Mouse (Mus musculus): ENCODE results near the gene Krt90. TPM values are rescaled to one million over a fixed set of nuclear protein-coding genes. Genes with fewer than 3 reads are reported as not detected.

The Krt90 gene
- polyA plus RNA-seq, 1 experiment from 2014 or later, result 0.30 TPM

DNA sequence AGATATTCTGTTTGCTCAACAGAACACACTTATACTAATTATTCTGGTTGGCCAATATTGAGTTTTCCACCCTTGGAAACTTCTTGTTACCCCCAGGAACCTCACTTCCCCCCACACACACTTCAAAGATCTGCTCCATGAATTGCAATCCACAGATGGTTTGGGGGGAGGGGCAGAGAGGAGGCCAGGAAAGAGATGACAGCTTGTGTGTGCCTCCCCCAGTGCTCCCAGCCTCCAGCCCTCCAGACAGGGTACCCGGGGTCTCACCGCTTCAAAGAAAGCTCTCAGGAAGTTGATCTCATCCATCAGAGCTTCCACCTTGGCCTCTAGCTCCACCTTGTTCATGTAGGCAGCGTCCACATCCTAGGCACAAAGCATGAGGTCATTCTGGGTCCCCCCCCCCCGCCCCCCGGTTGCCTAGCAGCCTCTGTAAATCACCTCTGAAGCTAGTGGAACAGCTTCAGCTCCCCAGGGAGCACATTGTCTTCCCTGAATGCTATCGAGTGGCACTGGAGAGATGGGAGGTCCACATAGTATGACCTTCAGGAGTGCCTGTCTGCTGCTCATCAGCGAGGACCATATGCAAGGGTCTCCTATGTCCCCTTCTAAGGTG lies 4.6 kb downstream of the Krt90 start:
- Histone ChIP-seq H3K36me3 (ENCODE audit: control insufficient read depth, insufficient read depth, low read length) (no peaks in the 10 kb centered on the region), H3K4me3 (ENCODE audit: low read depth, low read length) (no peak overlapping the region), H3K4me1 (ENCODE audit: control insufficient read depth, insufficient read depth, low read length) (peaks cover 7% of the 10 kb centered on the region), H3K27me3 (ENCODE audit: control insufficient read depth, insufficient read depth, low read length) (no peaks in the 10 kb centered on the region), H3K9me3 (ENCODE audit: control insufficient read depth, low read length) (no peaks in the 10 kb centered on the region), H3K9ac (ENCODE audit: low read length) (no peak overlapping the region), H3K4me2 (no peak overlapping the region), H3K27ac (ENCODE audit: low read depth, low read length) (no peak overlapping the region)
- peak; percentile 24; the same call in 1 of the 2 replicates for ATAC-seq (ENCODE audit: low FRiP score)
- WGBS, result 9% methylated on average over 7 of the region's 7 CpGs
- DNase-seq (ENCODE audit: low spot score, missing footprints), result peak; percentile 90

DNA sequence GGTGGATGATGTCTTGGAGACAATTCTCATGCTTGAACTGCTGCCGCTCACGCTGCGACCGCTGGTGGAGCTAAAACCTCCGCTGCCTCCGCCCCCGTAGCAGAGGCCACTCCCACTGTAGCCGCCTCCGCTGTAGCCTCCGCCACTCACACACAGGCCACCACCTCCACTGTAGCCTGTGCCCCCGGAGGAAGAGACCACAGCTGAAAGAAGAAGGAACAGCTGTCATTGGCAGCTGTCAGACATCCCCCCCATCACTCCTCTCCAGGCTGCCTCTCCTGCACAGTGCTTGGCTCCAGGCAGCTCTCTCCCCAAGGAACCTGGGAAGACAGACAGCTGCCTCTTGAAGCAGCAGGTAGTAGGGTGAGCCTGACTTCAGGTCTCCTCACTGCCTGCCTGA lies 9.6 kb downstream of the Krt90 start:
- ATAC-seq (ENCODE audit: low FRiP score), result peak; percentile 81
- H3K4me3 ChIP-seq (ENCODE audit: low read depth, low read length), result no peak overlapping the region

GRCm38 (mm10) chr15:101552188-101552587 lies 10.6 kb downstream of the Krt90 start:
- Histone ChIP-seq H3K4me3 (ENCODE audit: low read depth, low read length) (no peak overlapping the region), H3K27me3 (ENCODE audit: control insufficient read depth, insufficient read depth, low read length) (no peaks in the 10 kb centered on the region), H3K4me1 (ENCODE audit: control insufficient read depth, insufficient read depth, low read length) (peaks cover 4% of the 10 kb centered on the region; the same call in 1 of the 2 replicates), H3K4me2 (no peak overlapping the region), H3K9me3 (ENCODE audit: control insufficient read depth, low read length) (no peaks in the 10 kb centered on the region), H3K9ac (ENCODE audit: low read length) (no peak overlapping the region), H3K36me3 (ENCODE audit: control insufficient read depth, insufficient read depth, low read length) (no peaks in the 10 kb centered on the region), H3K27ac (ENCODE audit: low read depth, low read length) (no peak overlapping the region)
- DNase-seq (ENCODE audit: low spot score, missing footprints), result no peak
- 88% methylated on average over 8 of the region's 8 CpGs for WGBS
- ATAC-seq (ENCODE audit: low FRiP score), result no peak

More for the DNA sequence above, 9.6 kb downstream of the Krt90 start:
- no peak overlapping the region for H3K9ac ChIP-seq (ENCODE audit: low read length)
- 0% methylated on average over 11 of the region's 11 CpGs for WGBS
- peak overlapping the region; percentile 24; the same call in 1 of the 2 replicates for H3K4me2 ChIP-seq
- no peaks in the 10 kb centered on the region for H3K27me3 ChIP-seq (ENCODE audit: control insufficient read depth, insufficient read depth, low read length)
- H3K4me1 ChIP-seq (ENCODE audit: control insufficient read depth, insufficient read depth, low read length), result peaks cover 7% of the 10 kb centered on the region
- H3K9me3 ChIP-seq (ENCODE audit: control insufficient read depth, low read length), result no peaks in the 10 kb centered on the region
- peak; percentile 87 for DNase-seq (ENCODE audit: low spot score, missing footprints)
- H3K27ac ChIP-seq (ENCODE audit: low read depth, low read length), result no peak overlapping the region
- no peaks in the 10 kb centered on the region for H3K36me3 ChIP-seq (ENCODE audit: control insufficient read depth, insufficient read depth, low read length)

DNA sequence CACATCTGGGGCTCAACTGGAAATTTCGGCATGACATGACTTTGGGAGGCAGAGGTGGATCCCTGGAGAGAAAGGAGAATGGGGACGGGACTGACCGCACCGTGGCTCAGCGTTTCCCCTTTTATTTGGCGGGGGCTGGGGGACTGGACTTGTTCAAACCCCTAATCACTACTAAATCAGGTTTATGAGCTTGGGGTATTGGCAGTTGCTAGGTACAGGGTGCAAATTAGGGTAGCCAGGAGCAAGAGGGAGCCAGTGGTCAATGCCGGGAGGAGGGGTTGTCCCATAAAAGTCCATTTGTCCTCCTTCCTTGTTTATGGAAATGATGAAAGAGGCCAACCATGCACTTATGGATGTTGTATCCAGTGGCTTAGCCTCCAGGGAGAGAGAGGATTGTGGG lies 12.2 kb downstream of the Krt90 start, which contains the start of gene Krt82:
Gene Krt82 (minus strand): TSS at position 101 of the 400 bp plus-strand sequence.
- peaks cover 4% of the 10 kb centered on the region; the same call in 1 of the 2 replicates for H3K4me1 ChIP-seq (ENCODE audit: control insufficient read depth, insufficient read depth, low read length)

DNA sequence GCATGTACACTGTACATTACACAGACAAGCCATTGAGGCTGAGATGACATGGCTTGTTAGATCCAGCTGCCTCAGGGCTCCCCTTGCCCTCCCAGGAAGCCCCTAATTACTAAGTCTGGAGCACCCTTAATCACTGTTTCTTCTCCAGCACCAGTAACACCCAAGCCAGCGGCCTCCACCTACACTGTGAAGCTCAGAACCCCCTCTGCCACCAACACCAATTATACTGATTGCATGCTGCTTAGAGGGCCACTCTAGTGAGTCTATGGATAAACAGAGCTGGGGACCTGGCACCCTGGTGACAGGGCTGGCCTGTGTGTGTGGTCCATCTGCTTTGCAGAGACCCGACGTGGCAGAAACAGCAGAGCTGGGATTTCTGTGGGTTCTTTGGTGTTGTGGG lies 18.3 kb downstream of the Krt90 start:
- no peaks in the 10 kb centered on the region for H3K4me1 ChIP-seq (ENCODE audit: control insufficient read depth, insufficient read depth, low read length)
- WGBS, result 79% methylated on average over 3 of the region's 3 CpGs
- H3K36me3 ChIP-seq (ENCODE audit: control insufficient read depth, insufficient read depth, low read length), result no peaks in the 10 kb centered on the region
- DNase-seq (ENCODE audit: low spot score, missing footprints), result no peak
- H3K4me3 ChIP-seq (ENCODE audit: low read depth, low read length), result no peak overlapping the region
- no peak overlapping the region for H3K9ac ChIP-seq (ENCODE audit: low read length)
- no peak overlapping the region for H3K4me2 ChIP-seq
- H3K9me3 ChIP-seq (ENCODE audit: control insufficient read depth, low read length), result no peaks in the 10 kb centered on the region
- no peak for ATAC-seq (ENCODE audit: low FRiP score)
- H3K27ac ChIP-seq (ENCODE audit: low read depth, low read length), result no peak overlapping the region
- H3K27me3 ChIP-seq (ENCODE audit: control insufficient read depth, insufficient read depth, low read length), result no peaks in the 10 kb centered on the region

More for the DNA sequence above, 12.2 kb downstream of the Krt90 start, which contains the start of gene Krt82:
- Histone ChIP-seq H3K27me3 (ENCODE audit: control insufficient read depth, insufficient read depth, low read length) (no peaks in the 10 kb centered on the region), H3K9me3 (ENCODE audit: control insufficient read depth, low read length) (no peaks in the 10 kb centered on the region), H3K27ac (ENCODE audit: low read depth, low read length) (no peak within 1 kb of the TSS), H3K36me3 (ENCODE audit: control insufficient read depth, insufficient read depth, low read length) (no peaks in the 10 kb centered on the region), H3K4me3 (ENCODE audit: low read depth, low read length) (no peak within 1 kb of the TSS), H3K4me2 (no peak within 1 kb of the TSS), H3K9ac (ENCODE audit: low read length) (no peak within 1 kb of the TSS)
- WGBS, result 87% methylated on average over 7 of the region's 7 CpGs
- DNase-seq (ENCODE audit: low spot score, missing footprints) (no peak), ATAC-seq (ENCODE audit: low FRiP score) (no peak)

GRCm38 (mm10) chr15:101542543-101542942 lies 20.2 kb downstream of the Krt90 start:
- H3K9me3 ChIP-seq (ENCODE audit: control insufficient read depth, low read length), result no peaks in the 10 kb centered on the region
- no peak overlapping the region for H3K9ac ChIP-seq (ENCODE audit: low read length)
- no peak for ATAC-seq (ENCODE audit: low FRiP score)
- H3K27me3 ChIP-seq (ENCODE audit: control insufficient read depth, insufficient read depth, low read length), result no peaks in the 10 kb centered on the region
- H3K36me3 ChIP-seq (ENCODE audit: control insufficient read depth, insufficient read depth, low read length), result no peaks in the 10 kb centered on the region
- no peak overlapping the region for H3K4me2 ChIP-seq
- H3K27ac ChIP-seq (ENCODE audit: low read depth, low read length), result no peak overlapping the region
- WGBS, result 53% methylated on average over 8 of the region's 9 CpGs
- no peak for DNase-seq (ENCODE audit: low spot score, missing footprints)
- no peaks in the 10 kb centered on the region for H3K4me1 ChIP-seq (ENCODE audit: control insufficient read depth, insufficient read depth, low read length)
- H3K4me3 ChIP-seq (ENCODE audit: low read depth, low read length), result no peak overlapping the region

GRCm38 (mm10) chr15:101538580-101538900 lies 24.2 kb downstream of the Krt90 start:
- H3K4me2 ChIP-seq, result no peak overlapping the region
- no peak overlapping the region for H3K9ac ChIP-seq (ENCODE audit: low read length)
- no peaks in the 10 kb centered on the region for H3K9me3 ChIP-seq (ENCODE audit: control insufficient read depth, low read length)
- DNase-seq (ENCODE audit: low spot score, missing footprints) (no peak), ATAC-seq (ENCODE audit: low FRiP score) (no peak)
- H3K36me3 ChIP-seq (ENCODE audit: control insufficient read depth, insufficient read depth, low read length), result no peaks in the 10 kb centered on the region
- WGBS, result 81% methylated on average over 4 of the region's 4 CpGs
- no peaks in the 10 kb centered on the region for H3K4me1 ChIP-seq (ENCODE audit: control insufficient read depth, insufficient read depth, low read length)
- H3K27ac ChIP-seq (ENCODE audit: low read depth, low read length), result no peak overlapping the region
- no peak overlapping the region for H3K4me3 ChIP-seq (ENCODE audit: low read depth, low read length)
- H3K27me3 ChIP-seq (ENCODE audit: control insufficient read depth, insufficient read depth, low read length), result no peaks in the 10 kb centered on the region

GRCm38 (mm10) chr15:101537864-101538579 lies 24.7 kb downstream of the Krt90 start:
- Histone ChIP-seq H3K36me3 (ENCODE audit: control insufficient read depth, insufficient read depth, low read length) (no peaks in the 10 kb centered on the region), H3K4me1 (ENCODE audit: control insufficient read depth, insufficient read depth, low read length) (no peaks in the 10 kb centered on the region), H3K4me3 (ENCODE audit: low read depth, low read length) (no peak overlapping the region), H3K9me3 (ENCODE audit: control insufficient read depth, low read length) (no peaks in the 10 kb centered on the region), H3K27ac (ENCODE audit: low read depth, low read length) (no peak overlapping the region), H3K4me2 (no peak overlapping the region), H3K27me3 (ENCODE audit: control insufficient read depth, insufficient read depth, low read length) (no peaks in the 10 kb centered on the region), H3K9ac (ENCODE audit: low read length) (no peak overlapping the region)
- WGBS, result 42% methylated on average over 7 of the region's 7 CpGs
- DNase-seq (ENCODE audit: low spot score, missing footprints) (no peak), ATAC-seq (ENCODE audit: low FRiP score) (no peak)

DNA sequence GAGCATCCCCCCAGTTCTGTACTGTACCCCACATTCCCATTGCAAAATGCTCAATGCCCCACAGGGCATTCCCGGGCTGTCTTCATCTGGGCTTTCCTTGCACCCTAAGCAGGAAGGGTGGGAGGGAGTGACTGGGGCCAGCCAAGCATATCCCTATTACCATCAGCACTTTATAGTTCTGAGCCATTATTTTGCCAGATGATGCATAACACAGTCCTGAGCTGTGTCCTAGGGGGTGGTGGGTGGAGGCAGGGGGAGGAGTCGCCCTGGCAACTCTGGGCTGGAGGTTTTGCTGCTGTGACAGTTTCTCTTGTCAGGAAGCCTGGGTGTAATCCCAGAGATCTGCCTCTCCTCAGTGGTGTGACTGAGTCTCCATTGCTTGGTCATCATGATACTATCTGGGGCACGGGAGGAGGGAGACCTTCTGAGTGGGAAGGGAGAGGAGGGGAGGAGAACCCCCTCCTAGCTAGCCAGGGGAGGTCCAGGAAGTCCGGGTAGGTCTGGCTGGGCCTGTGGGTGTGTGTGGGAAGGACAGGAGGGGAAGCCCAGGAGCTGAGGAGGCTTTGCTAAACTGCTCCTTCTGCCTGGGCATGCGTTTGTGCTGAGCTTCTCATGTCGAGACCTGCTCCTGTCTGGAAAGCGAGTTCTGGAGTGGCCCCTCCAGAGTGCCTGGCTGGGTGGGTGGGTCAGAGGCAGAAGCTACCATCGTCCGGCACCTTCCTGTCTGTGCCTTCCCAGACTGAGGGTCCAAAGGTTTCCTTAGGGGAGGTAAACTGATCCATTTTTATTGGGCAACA lies 26.5 kb downstream of the Krt90 start:
- Histone ChIP-seq H3K27ac (ENCODE audit: low read depth, low read length) (no peak overlapping the region), H3K4me2 (no peak overlapping the region), H3K9me3 (ENCODE audit: control insufficient read depth, low read length) (no peaks in the 10 kb centered on the region), H3K27me3 (ENCODE audit: control insufficient read depth, insufficient read depth, low read length) (no peaks in the 10 kb centered on the region), H3K4me3 (ENCODE audit: low read depth, low read length) (no peak overlapping the region), H3K4me1 (ENCODE audit: control insufficient read depth, insufficient read depth, low read length) (no peaks in the 10 kb centered on the region), H3K9ac (ENCODE audit: low read length) (no peak overlapping the region), H3K36me3 (ENCODE audit: control insufficient read depth, insufficient read depth, low read length) (no peaks in the 10 kb centered on the region)
- DNase-seq (ENCODE audit: low spot score, missing footprints) (no peak), ATAC-seq (ENCODE audit: low FRiP score) (no peak)
- WGBS, result 76% methylated on average over 9 of the region's 9 CpGs
